Mouse (Mus musculus) lung, postnatal 4 days (tissue): ENCODE measurements around the gene H2al1m.

Experiments
- DNase-seq, 2 experiments: peaks; one replicate each; pipeline ENCODE4 v3.0.0; 2021

H2al1m gene

GRCm38 (mm10) chrX:9332366-9332962, 48.9 kb downstream of the H2al1m start:
- DNase-seq = peak in 1 of 2 experiments; percentile 18

- peak; percentile 40 to 78 for DNase-seq
Measured at GRCm38 (mm10) chrX:9333035-9333434, 49.5 kb downstream of the H2al1m start.
